Mouse (Mus musculus): ENCODE data around the gene Pygb.

Gene Pygb

DNA sequence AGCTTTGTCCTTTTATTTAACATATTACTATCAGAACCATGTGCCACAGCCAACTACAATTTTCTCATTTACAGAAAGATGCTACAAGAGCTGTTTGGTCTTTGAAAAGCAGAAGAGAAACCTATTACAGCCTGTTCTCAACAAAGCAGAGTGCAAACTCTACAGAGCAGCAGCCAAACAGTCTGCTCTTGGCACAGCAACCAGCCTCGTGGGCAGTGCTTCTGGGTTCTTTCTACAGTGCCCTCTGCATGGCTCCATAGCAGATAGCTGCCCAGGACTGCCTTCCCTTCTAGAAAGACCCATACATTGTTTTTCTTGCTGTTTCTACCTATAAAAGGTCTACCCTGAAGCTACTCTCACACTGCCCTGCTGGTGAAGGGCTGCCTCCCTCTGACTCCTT is 58.3 kb downstream of the Pygb start:
- DNase-seq = no peak

DNA sequence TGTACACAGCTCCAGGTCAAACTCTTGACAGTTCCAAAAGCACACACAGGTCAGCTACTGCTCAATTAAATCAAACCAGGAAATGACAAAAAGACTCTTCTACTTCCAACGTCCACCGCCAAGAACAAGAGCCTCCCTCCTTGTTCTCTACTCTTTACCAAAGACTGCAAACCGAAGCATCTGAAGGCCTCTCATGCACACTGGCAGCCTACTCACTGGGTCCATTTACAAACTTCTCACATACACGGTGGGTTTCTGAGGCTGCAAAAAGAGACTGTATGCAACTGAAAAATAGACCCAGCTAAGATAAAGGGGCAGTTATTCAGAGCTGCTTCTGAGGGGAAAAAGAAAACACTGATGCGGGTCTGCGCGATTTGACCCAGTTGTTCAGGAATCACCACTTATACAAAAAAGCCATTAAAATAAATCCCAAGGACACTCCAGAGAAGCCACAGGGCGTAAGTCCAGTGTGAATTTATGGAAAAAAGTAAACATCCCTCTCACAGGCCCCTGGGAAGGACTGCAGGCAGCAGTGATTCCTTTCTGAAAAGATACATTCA is 61.0 kb downstream of the Pygb start:
- DNase-seq = no peak

DNA sequence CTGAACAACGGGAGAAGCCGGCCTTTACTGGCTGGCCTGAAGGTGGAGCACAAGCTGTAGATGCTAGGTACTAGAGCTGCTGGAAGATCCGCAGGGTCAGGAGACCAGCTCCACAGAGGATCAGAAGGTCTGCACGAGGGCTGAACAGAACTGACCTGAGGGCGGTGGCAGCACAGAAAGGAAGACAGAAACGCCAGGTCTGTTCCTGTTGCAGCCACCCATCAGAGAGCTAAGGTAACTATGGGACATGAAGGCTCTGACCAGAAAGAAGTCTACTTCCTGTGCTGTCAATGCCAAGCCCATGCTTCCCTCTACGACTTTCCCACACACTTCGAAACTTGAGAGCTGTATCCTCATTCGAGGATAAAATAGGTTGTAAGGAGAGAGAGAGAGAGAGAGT is 64.7 kb downstream of the Pygb start:
- DNase-seq = no peak

DNA sequence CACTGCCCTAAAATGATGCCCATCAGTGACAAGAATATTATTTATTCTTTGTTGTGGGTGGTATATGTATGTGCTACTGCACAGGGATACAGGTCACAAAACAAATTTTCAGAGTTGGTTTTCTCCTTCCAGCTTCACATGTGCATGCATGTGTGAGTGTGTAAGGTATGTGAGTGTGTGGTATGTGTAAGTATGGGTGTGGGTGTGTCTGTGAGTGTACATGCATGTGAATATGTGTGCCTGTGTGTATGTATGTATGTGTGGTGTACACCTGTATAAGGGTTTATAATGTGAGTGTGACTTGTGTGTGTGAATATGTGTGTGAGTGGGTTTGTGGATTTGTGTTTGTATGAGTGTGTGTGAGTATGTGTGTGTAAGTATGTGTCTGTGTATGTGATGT is 68.7 kb downstream of the Pygb start:
- no peak for DNase-seq

DNA sequence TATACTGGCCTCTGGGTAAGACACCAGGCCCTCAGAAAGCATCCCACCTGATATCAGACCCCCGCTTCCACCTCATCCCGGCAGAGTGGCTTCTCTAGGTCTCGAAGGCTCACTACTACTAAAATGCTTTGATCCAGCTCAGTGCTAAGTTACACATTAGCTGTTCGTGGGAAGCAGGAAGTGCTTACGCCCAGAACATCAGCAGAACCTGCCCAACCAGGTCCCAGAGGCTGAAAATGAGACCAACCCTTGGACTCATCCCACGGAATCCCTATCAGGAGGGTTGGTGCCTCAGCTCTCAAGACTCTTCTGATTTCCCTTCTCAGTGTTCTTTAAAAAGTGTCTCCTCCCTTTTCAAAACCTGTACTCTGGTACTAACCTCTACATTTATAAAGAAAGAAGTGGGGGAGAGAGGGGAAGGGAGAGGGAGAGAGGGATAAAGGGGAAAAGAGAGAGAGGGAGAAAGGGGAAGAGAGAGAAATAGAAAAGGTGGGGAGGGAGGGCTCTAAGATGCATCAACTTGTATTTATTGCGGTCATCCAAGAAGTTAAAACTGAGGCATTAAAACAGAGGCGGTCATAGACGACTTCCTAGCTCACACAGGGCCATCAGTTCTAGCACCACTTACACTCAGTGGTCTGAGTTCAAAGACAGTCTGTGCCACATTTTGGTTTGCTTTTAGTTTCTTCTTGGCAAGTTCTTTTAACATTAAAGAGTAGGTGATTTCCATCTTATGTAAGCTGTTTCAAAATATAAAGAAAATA is 72.4 kb downstream of the Pygb start:
- no peak for DNase-seq

DNA sequence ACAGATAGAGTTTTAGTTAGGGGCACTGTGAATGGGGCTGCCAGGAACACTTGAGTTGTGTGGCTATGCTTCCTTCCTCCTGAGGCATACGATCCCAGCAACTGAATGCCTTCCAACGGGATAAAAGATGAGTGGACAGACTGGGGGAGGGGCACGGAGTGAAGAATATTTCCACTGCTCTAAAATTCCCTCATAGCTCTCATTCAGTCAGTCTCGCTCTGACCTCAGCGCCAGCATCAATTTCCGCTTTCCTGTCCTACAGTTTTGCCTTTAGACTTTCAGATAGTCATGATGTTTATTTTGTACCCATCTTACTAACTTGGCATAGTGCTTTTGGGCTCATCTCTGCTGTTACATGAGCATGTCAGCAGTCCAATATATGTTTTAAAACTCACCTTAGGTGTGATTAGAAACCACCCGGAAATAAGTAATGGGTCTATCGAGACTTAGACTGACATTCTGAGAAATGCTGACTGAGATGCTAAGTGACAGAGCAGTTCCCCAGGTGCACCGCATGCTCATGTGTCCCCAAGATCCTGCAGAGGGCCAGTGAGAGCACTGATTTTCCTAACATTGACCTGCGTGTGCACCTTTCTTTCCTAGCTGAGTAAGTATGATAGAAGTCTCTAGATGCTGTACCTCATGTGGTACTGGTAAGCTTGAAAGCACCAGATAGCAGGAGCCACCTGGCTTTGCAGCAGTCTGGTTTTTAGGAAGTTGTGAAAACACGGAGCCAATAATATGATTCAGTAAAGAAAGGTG is 73.4 kb downstream of the Pygb start:
- DNase-seq = no peak

DNA sequence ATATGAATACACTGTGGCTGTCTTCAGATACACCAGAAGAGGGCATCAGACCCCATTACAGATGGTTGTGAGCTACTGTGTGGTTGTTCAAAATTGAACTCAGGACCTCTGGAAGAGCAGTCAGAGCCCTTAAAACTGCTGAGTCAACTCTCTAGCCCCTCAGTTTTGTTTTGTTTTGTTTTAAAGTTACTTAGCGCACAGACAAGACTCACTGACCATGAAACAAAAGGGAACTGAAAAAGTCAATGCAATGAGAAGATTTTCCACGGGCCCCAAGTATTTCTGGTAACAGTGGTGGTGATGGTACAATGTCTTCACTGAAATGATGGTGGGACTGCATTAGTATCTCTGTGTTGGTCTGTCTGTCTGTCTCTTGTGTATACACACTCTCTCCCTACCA is 74.6 kb downstream of the Pygb start:
- DNase-seq = no peak

DNA sequence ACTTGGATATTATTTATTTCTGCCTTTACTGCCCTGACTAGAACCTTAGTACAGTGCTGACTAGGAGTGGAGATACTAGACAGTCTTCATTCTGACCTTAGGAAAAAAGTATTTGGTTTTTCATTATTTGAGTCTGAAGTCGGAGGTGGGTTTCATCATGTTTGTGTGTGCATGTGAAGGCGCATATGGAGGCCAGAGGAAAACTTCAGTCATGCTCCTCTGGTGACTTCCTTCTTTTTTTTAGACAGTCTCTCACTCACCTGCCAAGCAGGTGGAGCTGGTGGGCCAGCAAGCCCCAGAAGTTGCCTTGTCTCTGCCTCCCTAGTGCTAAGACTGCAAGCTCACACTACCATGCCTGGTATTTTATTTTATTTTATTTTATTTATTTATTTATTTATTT is 80.5 kb downstream of the Pygb start:
- no peak for DNase-seq

DNA sequence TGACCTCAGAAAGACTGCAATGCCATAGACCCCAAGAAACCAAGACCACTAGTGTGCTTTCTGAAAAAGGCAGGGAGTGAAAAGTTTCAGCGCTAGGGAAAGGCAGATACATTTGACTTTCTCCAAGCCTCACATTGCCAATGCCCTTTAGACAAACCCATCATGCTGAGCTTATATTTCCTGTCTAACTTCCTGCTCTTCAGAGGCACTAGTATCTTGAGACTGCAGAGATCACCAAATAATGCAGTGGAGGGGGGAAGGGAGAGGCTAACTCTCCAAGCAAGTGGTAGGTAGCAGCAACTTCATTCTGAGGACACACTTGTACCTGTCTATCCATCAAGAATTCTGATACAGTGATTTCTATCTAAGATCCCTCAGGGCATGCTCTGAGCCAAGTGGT is 82.9 kb downstream of the Pygb start:
- DNase-seq = no peak

DNA sequence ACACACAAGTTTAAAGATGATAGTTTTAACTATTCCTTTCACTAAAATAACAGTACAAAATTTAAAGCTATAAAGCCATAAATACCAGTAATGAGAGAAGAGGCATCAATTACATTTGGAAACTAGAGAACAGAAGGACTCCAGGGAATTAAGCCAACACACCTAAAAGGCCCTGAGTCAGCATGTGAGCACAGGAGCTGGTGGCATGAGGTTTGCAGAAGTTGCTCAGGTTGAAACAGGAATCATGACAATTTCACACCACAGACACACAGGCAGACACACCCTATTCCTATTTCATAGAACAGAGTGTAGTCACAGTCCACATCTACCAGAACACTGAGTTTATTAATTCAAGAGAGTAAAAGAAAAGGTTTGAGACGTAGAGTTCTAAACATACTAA is 88.0 kb downstream of the Pygb start:
- DNase-seq = no peak

DNA sequence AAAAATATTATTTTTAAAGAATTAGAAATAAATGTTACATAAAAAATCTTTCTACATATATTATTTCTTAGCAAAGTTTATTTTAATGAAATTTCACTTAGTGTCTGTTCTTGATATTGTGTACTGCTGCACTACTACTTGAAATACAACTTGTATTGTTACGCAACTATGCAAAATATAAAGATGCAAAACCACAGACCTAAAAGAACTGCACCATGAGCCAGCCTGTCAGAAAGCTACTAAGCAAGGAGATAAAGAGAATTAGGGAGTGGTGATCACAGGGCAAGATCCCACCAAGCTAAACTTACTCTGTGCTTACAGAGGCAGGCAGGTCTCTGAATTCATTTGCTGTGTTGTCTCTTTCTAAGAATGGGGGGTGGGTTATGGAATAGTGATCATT is 88.7 kb downstream of the Pygb start:
- DNase-seq = no peak

DNA sequence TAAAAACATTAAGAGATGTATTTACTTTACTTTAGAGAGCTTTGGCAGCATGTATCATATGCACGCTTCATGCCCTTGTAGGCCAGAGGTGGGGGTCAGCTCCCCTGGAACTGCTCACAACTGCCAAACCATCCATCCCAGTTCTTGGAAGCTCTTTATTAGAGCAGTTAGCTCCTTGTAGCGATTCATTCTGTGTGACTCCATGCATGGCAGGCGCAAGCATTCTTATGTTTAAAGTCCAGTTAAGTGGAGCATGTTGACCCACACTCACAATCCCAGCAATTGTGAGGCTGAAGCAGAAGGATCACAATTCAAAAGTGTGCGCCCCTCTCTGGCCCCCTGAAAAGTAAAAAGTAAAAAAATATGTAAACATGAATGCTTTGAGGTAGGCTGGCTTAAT is 91.0 kb downstream of the Pygb start:
- no peak for DNase-seq

All from lung, postnatal 14 days (tissue).